Mouse (Mus musculus) urinary bladder, postnatal 10 days (tissue): Measurements from ENCODE around the gene Ccnd2.

Experiments used
- DNase-seq: peaks from one replicate; pipeline ENCODE4 v3.0.0; 2022; ENCODE audit warnings: low spot score

Gene Ccnd2

GRCm38 (mm10) chr6:127152106-127152951, at the start of gene Ccnd2:
TSS of gene Ccnd2 (minus strand) at chr6:127152193.
- DNase-seq, result no peak

GRCm38 (mm10) chr6:127196985-127197384, 45.0 kb upstream of the Ccnd2 start:
- DNase-seq, result no peak

GRCm38 (mm10) chr6:127181296-127181695, 29.3 kb upstream of the Ccnd2 start:
- DNase-seq, result no peak

GRCm38 (mm10) chr6:127179056-127179759, 27.2 kb upstream of the Ccnd2 start:
- no peak for DNase-seq

GRCm38 (mm10) chr6:127177962-127178361, 26.0 kb upstream of the Ccnd2 start:
- DNase-seq, result no peak

- DNase-seq, result no peak
Measured at GRCm38 (mm10) chr6:127177441-127177840, 25.4 kb upstream of the Ccnd2 start.

- no peak for DNase-seq
Measured at GRCm38 (mm10) chr6:127172461-127172860, 20.5 kb upstream of the Ccnd2 start.

GRCm38 (mm10) chr6:127170734-127171133, 18.7 kb upstream of the Ccnd2 start:
- DNase-seq, result no peak

GRCm38 (mm10) chr6:127165663-127166062, 13.7 kb upstream of the Ccnd2 start:
- no peak for DNase-seq

- no peak for DNase-seq
Measured at GRCm38 (mm10) chr6:127162842-127163241, 10.8 kb upstream of the Ccnd2 start.

- no peak for DNase-seq
Measured at GRCm38 (mm10) chr6:127157321-127157720, 5.3 kb upstream of the Ccnd2 start.

- DNase-seq, result no peak
Measured at GRCm38 (mm10) chr6:127155468-127155867, 3.5 kb upstream of the Ccnd2 start.

GRCm38 (mm10) chr6:127154708-127155268, 2.8 kb upstream of the Ccnd2 start:
- DNase-seq, result no peak

- no peak for DNase-seq
Measured at GRCm38 (mm10) chr6:127153972-127154707, 2.1 kb upstream of the Ccnd2 start.

GRCm38 (mm10) chr6:127153296-127153800, 1.4 kb upstream of the Ccnd2 start:
- DNase-seq, result no peak

- no peak for DNase-seq
Measured at GRCm38 (mm10) chr6:127151565-127152105, 358 bp downstream of the Ccnd2 start.

GRCm38 (mm10) chr6:127150663-127151564, 1.1 kb downstream of the Ccnd2 start:
- no peak for DNase-seq

- no peak for DNase-seq
Measured at GRCm38 (mm10) chr6:127149944-127150662, 1.9 kb downstream of the Ccnd2 start.

- no peak for DNase-seq
Measured at GRCm38 (mm10) chr6:127149303-127149943, 2.6 kb downstream of the Ccnd2 start.
